Mouse (Mus musculus) ES-Bruce4 (cell line): ENCODE measurements around the gene Krt34.

Experiments
- CTCF ChIP-seq: IDR thresholded peaks from one replicate; pipeline ENCODE4 v1.8.1; 2011; ENCODE audit warnings: low read depth, low read length
- POLR2A ChIP-seq: IDR thresholded peaks from one replicate; pipeline ENCODE4 v1.8.1; 2011; ENCODE audit warnings: low read length; ENCODE audit not compliant: insufficient read depth

DNA sequence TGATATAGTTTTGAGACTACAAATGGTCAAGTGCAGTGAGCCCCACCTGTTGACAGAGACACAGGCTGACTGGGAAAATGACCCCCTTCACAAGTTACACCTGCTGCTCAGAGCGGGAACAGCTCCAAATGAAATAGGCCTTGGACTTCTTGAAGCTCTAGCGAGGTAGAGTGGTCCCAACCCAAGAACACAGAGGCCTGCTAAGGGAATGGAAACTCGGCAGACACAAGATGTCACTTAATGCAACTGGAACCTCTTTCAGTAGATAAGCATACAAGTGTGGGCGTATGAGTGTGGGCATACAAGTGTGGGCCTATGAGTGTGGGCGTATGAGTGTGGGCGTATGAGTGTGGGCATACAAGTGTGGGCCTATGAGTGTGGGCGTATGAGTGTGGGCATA, 42.3 kb downstream of the Krt34 start:
- TF ChIP-seq CTCF = no peak
- no peak for TF ChIP-seq POLR2A
